Mouse (Mus musculus) MEL (cell line): ENCODE measurements around the gene C5ar2.

ENCODE experiments used
- CTCF ChIP-seq, 3 experiments: IDR thresholded peaks in 2 of 3; conservative IDR thresholded peaks in 1 of 3; 2 replicates each; pipeline ENCODE4 v1.5.1; 2011 to 2012; ENCODE audit warnings: low read length in 3 of 3, low read depth in 2 of 3, mild to moderate bottlenecking in 2 of 3, improper control_type of control experiment in 1 of 3, inconsistent platforms in 1 of 3, mixed read lengths in 1 of 3, moderate library complexity in 1 of 3; ENCODE audit not compliant: control insufficient read depth in 1 of 3, insufficient read depth in 1 of 3, poor library complexity in 1 of 3, severe bottlenecking in 1 of 3
- KAT2A ChIP-seq: conservative IDR thresholded peaks from 2 replicates; pipeline ENCODE4 v1.6.1; 2012; ENCODE audit warnings: low read depth, low read length, improper control_type of control experiment, inconsistent platforms

DNA sequence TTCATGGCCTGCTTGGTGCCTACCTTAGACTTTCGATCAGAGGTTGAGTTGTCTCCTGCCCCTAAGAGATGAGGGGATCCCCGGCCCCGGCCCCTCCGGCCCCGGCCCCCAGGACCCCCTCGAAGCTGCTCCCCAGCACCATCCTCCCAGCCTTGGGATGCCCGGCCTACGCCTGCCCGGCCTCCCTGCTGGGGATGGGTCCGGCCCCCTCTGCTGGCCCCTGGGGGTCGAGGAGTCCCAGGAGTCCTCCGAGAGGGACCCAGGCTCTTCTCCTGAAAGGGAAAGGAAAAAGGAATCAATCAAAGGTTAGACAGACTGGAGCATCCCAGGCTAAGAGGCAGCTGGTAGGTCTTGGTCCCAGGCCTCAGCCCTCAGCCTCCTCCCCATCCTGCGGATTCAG lies 38.4 kb upstream of the C5ar2 start:
- TF ChIP-seq KAT2A (no peak), CTCF (IDR thresholded peaks at IDR 0.05 in 2 of 3, conservative IDR thresholded peaks at IDR 0.05 in 1 of 3; ENCODE audit: control insufficient read depth in 1 of 3, insufficient read depth in 1 of 3, low read depth in 2 of 3, low read length in 3 of 3, poor library complexity in 1 of 3, severe bottlenecking in 1 of 3) (no peak)
